8 mouse cellular contexts compared by ENCODE assay signal in genomic region chr7:45522194-45522752, GRCm38 (mm10). TPM values are rescaled to one million over a fixed set of nuclear protein-coding genes. Genes with fewer than 3 reads are reported as not detected.
A peak's percentile ranks its signal among the peaks of the same experiment; 100 is the strongest.
DNase-seq lines count a peak whose midpoint lies in the region; ATAC-seq and TF ChIP-seq lines count a peak whose summit lies in the region.

No protein-coding gene starts in this region.

- H3K27ac ChIP-seq in gastrocnemius, adult 2 months: peak overlapping the region; percentile 92
- 0 out of 2 replicates have a peak overlapping the region, but pooled peaks have one; percentile 89 for H3K27ac ChIP-seq in spleen, adult 2 months (ENCODE audit: insufficient read depth, low read length)
- H3K27ac ChIP-seq in liver, embryonic 12.5 days: peak overlapping the region; percentile 100
- H3K27ac ChIP-seq in stomach, embryonic 16.5 days (ENCODE audit: low read length): peak overlapping the region; percentile 94; the same call in 1 of the 2 replicates

- H3K4me3 ChIP-seq in gastrocnemius, adult 2 months: peak overlapping the region; percentile 92
- H3K4me3 ChIP-seq in spleen, adult 2 months (ENCODE audit: extremely low read depth, insufficient read depth, insufficient read length): 0 out of 2 replicates have a peak overlapping the region, but pooled peaks have one; percentile 2
- H3K4me3 ChIP-seq in liver, embryonic 12.5 days: peak overlapping the region; percentile 95
- peak overlapping the region; percentile 67 for H3K4me3 ChIP-seq in stomach, embryonic 16.5 days (replicated peaks; ENCODE audit: low read length)

- peak overlapping the region; percentile 73 for H3K4me2 ChIP-seq in liver, embryonic 12.5 days
- peak overlapping the region; percentile 59 for H3K4me2 ChIP-seq in stomach, embryonic 16.5 days (ENCODE audit: low read depth, low read length)

- no peak for ATAC-seq in liver, embryonic 12.5 days
- no peak for ATAC-seq in stomach, embryonic 16.5 days (ENCODE audit: insufficient read depth, low FRiP score)

- TF ChIP-seq POLR2A in spleen, adult 2 months (IDR thresholded peaks at IDR 0.05; ENCODE audit: low read depth, low read length): no peak

- intact Hi-C loops in gastrocnemius, adult 2 months (cut with DNase I): no loop called here

- H3K36me3 ChIP-seq in spleen, adult 2 months (ENCODE audit: control insufficient read depth, insufficient read depth, low read length): peaks cover 7% of the 10 kb centered on the region
- H3K36me3 ChIP-seq in liver, embryonic 12.5 days: peaks cover 45% of the 10 kb centered on the region
- 0 out of 2 replicates have a peak, but pooled peaks cover 11% of the 10 kb centered on the region for H3K36me3 ChIP-seq in stomach, embryonic 16.5 days (ENCODE audit: control insufficient read depth, insufficient read depth, low read length)

- WGBS in spleen, adult 2 months: 63% methylated on average over 16 of the region's 16 CpGs
- WGBS in liver, embryonic 12.5 days (ENCODE audit: insufficient replicate concordance): 48% methylated on average over 16 of the region's 16 CpGs
- 53% methylated on average over 16 of the region's 16 CpGs for WGBS in stomach, embryonic 16.5 days

- peaks cover 6% of the 10 kb centered on the region; the same call in 1 of the 2 replicates for H3K4me1 ChIP-seq in spleen, adult 2 months (ENCODE audit: control insufficient read depth, insufficient read depth, insufficient read length)
- H3K4me1 ChIP-seq in liver, embryonic 12.5 days: peaks cover 74% of the 10 kb centered on the region
- peaks cover 36% of the 10 kb centered on the region for H3K4me1 ChIP-seq in stomach, embryonic 16.5 days (ENCODE audit: control insufficient read depth, insufficient read depth, low read length)

- DNase-seq in gastrocnemius, adult 2 months: no peak
- DNase-seq in gastrocnemius, postnatal 10 days: no peak
- DNase-seq in spleen, adult 2 months (ENCODE audit: low read depth in 1 of 2, low spot score in 2 of 2): no peak
- no peak for DNase-seq in spleen, postnatal 14 days (ENCODE audit: low spot score in 2 of 2)
- DNase-seq in gastrocnemius, postnatal 4 days (ENCODE audit: low spot score in 2 of 2): no peak
- no peak for DNase-seq in testis, postnatal 14 days (ENCODE audit: low spot score)

- no peak for TF ChIP-seq CTCF in gastrocnemius, adult 2 months (IDR thresholded peaks at IDR 0.05)
- TF ChIP-seq CTCF in spleen, adult 2 months (IDR thresholded peaks at IDR 0.05; ENCODE audit: extremely low read depth, insufficient read depth, insufficient read length, insufficient replicate concordance): no peak

- H3K9ac ChIP-seq in liver, embryonic 12.5 days: peak overlapping the region; percentile 99
- H3K9ac ChIP-seq in stomach, embryonic 16.5 days (ENCODE audit: low read length): peak overlapping the region; percentile 80; the same call in 1 of the 2 replicates

- no peaks in the 10 kb centered on the region for H3K9me3 ChIP-seq in liver, embryonic 12.5 days (replicated peaks)
- H3K9me3 ChIP-seq in stomach, embryonic 16.5 days (replicated peaks; ENCODE audit: control insufficient read depth, low read length): no peaks in the 10 kb centered on the region

- no peaks in the 10 kb centered on the region for H3K27me3 ChIP-seq in spleen, adult 2 months (ENCODE audit: control insufficient read depth, insufficient read depth, low read length)
- no peaks in the 10 kb centered on the region for H3K27me3 ChIP-seq in liver, embryonic 12.5 days (replicated peaks)
- H3K27me3 ChIP-seq in stomach, embryonic 16.5 days (ENCODE audit: control insufficient read depth, insufficient read depth, low read length): no peaks in the 10 kb centered on the region

RNA-seq across cellular contexts. Expression of gene Ppp1r15a, which starts 3.8 kb away (rescaled TPM):
- total RNA-seq in gastrocnemius, adult 2 months (2021): 10 to 100 TPM; 28.3 to 28.5 TPM
- 10 to 100 TPM; 16.3 to 16.9 TPM for total RNA-seq in gastrocnemius, postnatal 10 days (2021)
- 99.5 and 119 TPM in 2 replicates for polyA plus RNA-seq in spleen, adult 2 months (2012; rRNA removed)
- 157 and 165 TPM in 2 replicates for polyA plus RNA-seq in liver, embryonic 12.5 days (2016; fragmentation: Nextera tagmentation; extraction: Ambion mirVana)
- polyA plus RNA-seq in stomach, embryonic 16.5 days (2015; fragmentation: Nextera tagmentation; extraction: Ambion mirVana): 25.5 and 31.2 TPM in 2 replicates
- 10 to 100 TPM; 22.7 to 23.5 TPM for total RNA-seq in gastrocnemius, postnatal 4 days (2021)

RNA-seq across cellular contexts. Expression of gene Plekha4, which starts 3.9 kb away (rescaled TPM):
- 1 to 10 TPM; 3.4 to 3.5 TPM for total RNA-seq in gastrocnemius, adult 2 months (2021)
- total RNA-seq in gastrocnemius, postnatal 10 days (2021): 10 to 100 TPM; 14.8 to 16.3 TPM
- 6.5 and 7.2 TPM in 2 replicates for polyA plus RNA-seq in spleen, adult 2 months (2012; rRNA removed)
- 0.80 and 0.87 TPM in 2 replicates for polyA plus RNA-seq in liver, embryonic 12.5 days (2016; fragmentation: Nextera tagmentation; extraction: Ambion mirVana)
- polyA plus RNA-seq in stomach, embryonic 16.5 days (2015; fragmentation: Nextera tagmentation; extraction: Ambion mirVana): 2.7 and 3.9 TPM in 2 replicates
- 10 to 100 TPM; 17.1 to 20.3 TPM for total RNA-seq in gastrocnemius, postnatal 4 days (2021)

RNA-seq across cellular contexts. Expression of gene Nucb1, which starts 12.1 kb away (rescaled TPM):
- total RNA-seq in gastrocnemius, adult 2 months (2021): 10 to 100 TPM; 55.1 to 61.8 TPM
- 100 to 1,000 TPM; 121 to 137 TPM for total RNA-seq in gastrocnemius, postnatal 10 days (2021)
- polyA plus RNA-seq in spleen, adult 2 months (2012; rRNA removed): 171 and 188 TPM in 2 replicates
- polyA plus RNA-seq in liver, embryonic 12.5 days (2016; fragmentation: Nextera tagmentation; extraction: Ambion mirVana): 140 and 146 TPM in 2 replicates
- polyA plus RNA-seq in stomach, embryonic 16.5 days (2015; fragmentation: Nextera tagmentation; extraction: Ambion mirVana): 229 and 262 TPM in 2 replicates
- 100 to 1,000 TPM; 182 to 199 TPM for total RNA-seq in gastrocnemius, postnatal 4 days (2021)

RNA-seq across cellular contexts. Expression of gene Hsd17b14, which starts 32.4 kb away (rescaled TPM):
- 1 to 10 TPM; 1.0 to 1.3 TPM for total RNA-seq in gastrocnemius, adult 2 months (2021)
- under 1 TPM in 1 of 2 experiments, not detected in 1; 0.19 TPM for total RNA-seq in gastrocnemius, postnatal 10 days (2021)
- polyA plus RNA-seq in spleen, adult 2 months (2012; rRNA removed): 1.7 TPM in 2 replicates
- 1.5 and 1.8 TPM in 2 replicates for polyA plus RNA-seq in liver, embryonic 12.5 days (2016; fragmentation: Nextera tagmentation; extraction: Ambion mirVana)
- polyA plus RNA-seq in stomach, embryonic 16.5 days (2015; fragmentation: Nextera tagmentation; extraction: Ambion mirVana): 2.9 and 4.8 TPM in 2 replicates
- total RNA-seq in gastrocnemius, postnatal 4 days (2021): under 1 TPM; 0.61 to 0.80 TPM

RNA-seq across cellular contexts. Expression of gene Dhdh, which starts 33.7 kb away (rescaled TPM):
- 10 to 100 TPM; 13.1 to 22.9 TPM for total RNA-seq in gastrocnemius, adult 2 months (2021)
- 1 to 10 TPM; 8.8 to 9.5 TPM for total RNA-seq in gastrocnemius, postnatal 10 days (2021)
- polyA plus RNA-seq in spleen, adult 2 months (2012; rRNA removed): 1.5 and 1.6 TPM in 2 replicates
- 2.8 and 3.1 TPM in 2 replicates for polyA plus RNA-seq in liver, embryonic 12.5 days (2016; fragmentation: Nextera tagmentation; extraction: Ambion mirVana)
- 2.0 and 2.2 TPM in 2 replicates for polyA plus RNA-seq in stomach, embryonic 16.5 days (2015; fragmentation: Nextera tagmentation; extraction: Ambion mirVana)
- 1 to 10 TPM; 8.3 TPM for total RNA-seq in gastrocnemius, postnatal 4 days (2021)

Comparison
In these comparisons a context has a peak if more than half of its experiments do, and no peak if none do; other contexts are left out.
1. H3K4me3 ChIP-seq: peak in every context shown above with its lines; median percentile 95 in liver, embryonic 12.5 days; 92 in gastrocnemius, adult 2 months; 67 in stomach, embryonic 16.5 days; 2 in spleen, adult 2 months.